Comparison of ENCODE assay signal across 21 mouse cellular contexts in the genomic region with DNA sequence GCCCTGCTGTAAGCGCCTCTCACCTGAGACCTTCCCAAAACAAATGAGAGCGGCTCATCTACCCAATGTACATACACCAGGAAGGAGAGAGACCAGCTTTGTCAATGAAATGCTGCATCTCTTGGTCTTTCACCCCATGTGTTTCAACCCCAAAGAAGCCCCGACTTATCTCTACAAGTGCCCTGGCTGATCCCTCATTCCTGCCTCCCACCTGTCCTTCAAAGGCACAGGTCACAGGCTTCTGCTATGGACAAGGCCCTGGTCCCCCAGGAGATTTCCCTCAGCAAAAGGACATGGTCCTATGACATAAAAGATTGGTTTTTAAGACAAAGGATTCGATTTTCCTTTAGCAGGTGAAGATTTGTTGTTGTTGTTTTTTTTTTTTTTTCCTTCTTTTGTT.
"Had no signal": no experiment of that assay in that cellular context is flagged by ENCODE, and none has a peak within 500 bp of the region (broad histone marks: within the 10 kb centered on the region; RNA-seq: fewer than 3 reads in every experiment).

No protein-coding gene starts in this region.

- H3K4me2 ChIP-seq: limb, embryonic 12.5 days; limb, embryonic 15.5 days; liver, embryonic 11.5 days; lung, embryonic 14.5 days; neural tube, embryonic 12.5 days; neural tube, embryonic 15.5 days had no signal

- H3K27ac ChIP-seq: limb, embryonic 12.5 days; limb, embryonic 15.5 days; liver, embryonic 14.5 days; macrophage; neural tube, embryonic 12.5 days; neural tube, embryonic 15.5 days; stomach, postnatal 0 days had no signal

- H3K4me1 ChIP-seq: limb, embryonic 15.5 days had no signal

- ATAC-seq: liver, postnatal 0 days; lung, postnatal 0 days had no signal

- DNase-seq: kidney, adult 9 months; kidney, postnatal 14 days; kidney, postnatal 4 days; left cerebral cortex, postnatal 4 days; lung, embryonic 14.5 days; right cerebral cortex, adult 18-20 months; right cerebral cortex, postnatal 14 days; right cerebral cortex, postnatal 4 days; thymus, adult 2 months; thymus, postnatal 14 days; thymus, postnatal 4 days had no signal

- H3K27me3 ChIP-seq: limb, embryonic 12.5 days; limb, embryonic 15.5 days; neural tube, embryonic 12.5 days; neural tube, embryonic 15.5 days had no signal

- H3K9ac ChIP-seq: limb, embryonic 12.5 days; limb, embryonic 15.5 days; liver, embryonic 14.5 days; liver, postnatal 0 days; lung, embryonic 14.5 days; neural tube, embryonic 12.5 days; neural tube, embryonic 15.5 days had no signal

- H3K36me3 ChIP-seq: limb, embryonic 12.5 days; limb, embryonic 15.5 days; neural tube, embryonic 12.5 days; neural tube, embryonic 15.5 days had no signal

- H3K9me3 ChIP-seq: limb, embryonic 12.5 days; limb, embryonic 15.5 days; neural tube, embryonic 12.5 days; neural tube, embryonic 15.5 days had no signal

- H3K4me3 ChIP-seq: limb, embryonic 12.5 days; limb, embryonic 15.5 days; neural tube, embryonic 12.5 days; neural tube, embryonic 15.5 days had no signal
